Mouse (Mus musculus) layer of hippocampus, postnatal 25 days (tissue): ENCODE results near the gene Scarf2. TPM values are rescaled to one million over a fixed set of nuclear protein-coding genes. Genes with fewer than 3 reads are reported as not detected.

Source experiments
- total RNA-seq, 2 experiments: library from RNA; stranded (reverse); gene quantifications; 2 replicates each; pipeline ENCODE4 v1.2.3; 2021

Gene Scarf2
- total RNA-seq, 2 experiments from 2014 or later: 2.7 to 2.8 TPM

Other genes with a start within 250 kb of the Scarf2 start
- gene Lrrc74b, start 236.0 kb upstream of the Scarf2 start, total RNA-seq: 1 to 10 TPM in 1 of 2 experiments, under 1 TPM in 1; 0.57 to 1.2 TPM
- 1 to 10 TPM in 1 of 2 experiments, under 1 TPM in 1; 0.64 to 1.3 TPM for gene P2rx6, start 235.4 kb upstream of the Scarf2 start, total RNA-seq
- gene Slc7a4, start 214.1 kb upstream of the Scarf2 start, total RNA-seq: 100 to 1,000 TPM in 1 of 2 experiments, 10 to 100 TPM in 1; 88.1 to 103 TPM
- 10 to 100 TPM; 40.8 to 58.6 TPM for gene Smpd4, start 177.9 kb upstream of the Scarf2 start, total RNA-seq
- gene Ccdc74a, start 150.8 kb upstream of the Scarf2 start, total RNA-seq: 10 to 100 TPM; 38.7 to 39.3 TPM
- gene Med15, start 64.4 kb upstream of the Scarf2 start, total RNA-seq: 10 to 100 TPM; 62.7 to 82.2 TPM
- 100 to 1,000 TPM in 1 of 2 experiments, 10 to 100 TPM in 1; 97.3 to 103 TPM for gene Klhl22, start 37.7 kb upstream of the Scarf2 start, total RNA-seq
- 1 to 10 TPM; 3.6 to 3.7 TPM for gene B830017H08Rik, start 35.8 kb downstream of the Scarf2 start, total RNA-seq
- 10 to 100 TPM; 12.9 to 13.5 TPM for gene Car15, start 41.1 kb downstream of the Scarf2 start, total RNA-seq
- gene Gm20518, start 94.4 kb downstream of the Scarf2 start, total RNA-seq: 1 to 10 TPM; 2.4 to 2.7 TPM
- under 1 TPM in 1 of 2 experiments, not detected in 1; 0.15 TPM for gene Tssk1, start 96.9 kb downstream of the Scarf2 start, total RNA-seq
- 100 to 1,000 TPM; 103 to 114 TPM for gene Dgcr2, start 101.3 kb downstream of the Scarf2 start, total RNA-seq
- not detected for gene Tssk2, start 101.4 kb downstream of the Scarf2 start, total RNA-seq
- gene Ess2, start 114.1 kb downstream of the Scarf2 start, total RNA-seq: 10 to 100 TPM; 26.3 to 32.1 TPM
- gene Gsc2, start 117.8 kb downstream of the Scarf2 start, total RNA-seq: not detected
- 10 to 100 TPM; 52.6 to 53.5 TPM for gene Slc25a1, start 130.9 kb downstream of the Scarf2 start, total RNA-seq
- not detected for gene Vpreb2, start 183.1 kb downstream of the Scarf2 start, total RNA-seq